Mouse (Mus musculus): ENCODE measurements around the gene B4galt3.

DNA sequence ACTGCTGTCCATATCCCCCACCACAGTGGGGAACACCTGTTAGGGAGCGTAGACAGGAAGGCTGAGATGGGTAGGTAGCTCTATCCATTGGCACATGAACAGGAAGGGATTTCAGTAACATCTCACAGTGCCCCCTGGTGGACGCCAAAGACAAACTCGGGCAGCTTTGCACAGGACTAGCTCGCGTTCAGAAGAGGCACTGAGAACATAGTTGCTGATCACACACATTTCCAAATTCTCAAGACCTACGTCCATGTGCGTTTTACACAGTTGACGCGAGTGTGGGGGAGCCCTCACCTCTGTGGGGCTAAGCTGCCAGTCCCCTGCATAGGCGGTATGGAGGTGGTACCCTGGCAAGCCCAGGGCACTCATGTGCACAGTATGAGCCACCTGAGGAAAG lies 49.3 kb upstream of the B4galt3 start:
- TF ChIP-seq CTCF (IDR thresholded peaks at IDR 0.05; ENCODE audit: borderline replicate concordance, insufficient read depth, low read length) (peak; percentile 53; the same call in 1 of the 2 replicates), POLR2A (IDR thresholded peaks at IDR 0.05; ENCODE audit: low read depth, low read length) (no peak)
